Mouse (Mus musculus): ENCODE measurements around the gene Cep131.

Gene Cep131

DNA sequence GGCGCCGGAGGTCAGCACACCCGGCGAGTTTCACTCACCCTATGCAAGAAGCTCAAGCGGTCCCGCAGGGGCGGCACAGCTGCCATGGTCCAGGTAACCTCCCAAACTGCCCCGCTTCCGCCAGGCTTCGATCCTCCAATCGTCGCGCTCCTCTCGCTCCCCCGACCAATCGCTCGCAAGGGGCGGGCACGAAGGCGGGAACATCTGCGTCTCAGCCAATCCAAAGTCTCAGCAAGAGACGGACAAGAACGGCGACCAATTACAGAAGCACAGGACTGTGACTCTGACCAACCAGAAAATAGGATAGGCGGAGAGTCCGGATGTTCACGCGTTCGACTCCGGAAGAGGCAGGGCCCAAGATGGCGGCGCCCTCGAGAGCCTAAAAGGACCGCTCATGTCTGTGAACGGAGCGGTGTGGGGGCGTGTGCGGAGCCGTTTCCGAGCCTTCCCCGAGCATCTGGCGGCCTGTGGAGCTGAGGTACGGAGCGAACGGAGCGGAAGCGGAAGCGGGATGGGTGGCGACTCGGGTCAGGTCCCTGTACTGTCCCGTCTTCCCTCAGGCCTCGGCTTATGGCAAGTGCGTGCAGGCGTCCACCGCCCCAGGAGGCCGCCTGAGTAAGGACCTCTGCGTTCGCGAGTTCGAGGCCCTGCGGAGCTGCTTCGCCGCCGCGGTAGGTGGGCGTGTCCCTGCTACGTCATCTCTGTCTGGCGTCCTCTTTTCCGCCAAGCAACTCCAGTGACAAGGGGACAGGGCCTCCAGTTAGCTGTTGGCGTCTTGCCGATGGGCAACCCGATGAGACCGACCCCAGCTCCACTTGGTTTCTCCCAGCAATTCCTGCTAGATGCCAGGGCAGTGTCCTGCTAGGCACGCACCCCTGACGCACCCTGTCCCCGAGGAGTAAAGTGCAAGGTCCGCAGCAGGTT, 12.2 kb upstream of the Cep131 start, which contains the start of the genes Tepsin and Ndufaf8:
Tepsin (minus strand) TSS at position 144 of the 924 bp plus-strand sequence.
Ndufaf8 (plus strand) TSS at position 341 of the 924 bp plus-strand sequence.
- CTCF ChIA-PET: interaction anchor here (0.6 kb wide), 2 partner anchors 909 to 969 kb away, joined by 3 read pairs; no protein-coding TSS in a partner anchor

DNA sequence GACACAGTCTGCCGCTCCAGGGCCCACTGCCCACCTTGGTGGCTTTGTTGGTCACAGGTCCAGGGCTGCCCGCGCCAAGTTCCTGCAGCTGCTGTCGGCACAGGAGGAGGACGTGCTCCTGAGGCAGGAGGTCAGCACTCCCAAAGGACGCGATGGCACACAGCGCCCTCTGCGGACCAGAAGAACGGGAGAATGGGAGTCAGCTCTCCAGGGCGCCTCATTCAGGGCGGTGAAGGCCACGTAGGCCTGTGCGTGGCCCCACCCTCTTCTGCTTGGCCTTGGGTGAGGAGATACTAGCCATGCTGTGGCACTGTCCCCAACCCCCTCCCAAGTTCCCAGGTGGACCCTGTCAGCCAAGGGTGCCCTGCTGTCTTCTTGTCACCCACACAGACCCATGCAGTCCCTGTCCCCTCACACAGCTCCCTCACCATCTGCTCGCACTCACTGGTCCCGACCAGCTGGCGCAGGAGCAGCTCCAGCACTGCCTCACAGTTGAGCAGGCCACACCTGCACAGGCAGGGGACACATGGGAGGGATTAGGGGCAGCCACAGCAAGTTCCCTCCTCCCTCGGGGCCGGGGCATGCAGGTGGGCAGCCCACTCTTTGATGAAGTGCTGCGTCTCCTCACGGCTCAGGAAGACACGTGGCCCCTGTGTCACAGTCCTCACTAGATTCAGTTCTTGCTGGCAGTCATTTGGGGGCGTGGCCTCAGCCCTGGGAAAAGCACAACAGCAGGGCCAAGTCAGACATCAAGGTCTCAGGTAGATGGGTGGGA, 6.4 kb upstream of the Cep131 start:
- CTCF ChIA-PET: no interaction called here

DNA sequence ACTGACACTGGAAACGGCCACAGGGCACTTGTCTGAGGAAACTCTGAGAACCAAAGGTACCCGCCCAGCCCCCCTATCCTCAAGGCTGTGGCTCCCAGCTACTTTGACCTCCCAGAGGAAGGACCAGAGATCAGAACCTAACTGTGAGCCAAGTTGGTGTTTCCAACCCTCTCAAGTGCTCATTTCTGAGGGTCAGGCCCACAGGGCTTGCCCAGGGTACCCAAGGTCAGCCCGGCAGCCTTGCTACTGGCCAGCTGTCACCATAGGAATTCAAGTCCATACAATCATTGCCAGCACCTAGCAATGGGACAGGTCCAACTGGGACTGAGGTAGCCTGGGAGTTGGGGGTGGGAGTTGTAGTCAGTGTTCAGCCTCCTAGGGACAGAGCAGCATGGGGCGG, 4.0 kb upstream of the Cep131 start:
- CTCF ChIA-PET: no interaction called here

- CTCF ChIA-PET: no interaction called here
Observed at GRCm38 (mm10) chr11:120085891-120086627, 568 bp downstream of the Cep131 start.

- CTCF ChIA-PET: no interaction called here
Observed at GRCm38 (mm10) chr11:120080282-120080681, 6.3 kb downstream of the Cep131 start.

- CTCF ChIA-PET: no interaction called here
Observed at GRCm38 (mm10) chr11:120076191-120076590, 10.4 kb downstream of the Cep131 start.

GRCm38 (mm10) chr11:120072986-120073647, 13.5 kb downstream of the Cep131 start:
- CTCF ChIA-PET: no interaction called here

DNA sequence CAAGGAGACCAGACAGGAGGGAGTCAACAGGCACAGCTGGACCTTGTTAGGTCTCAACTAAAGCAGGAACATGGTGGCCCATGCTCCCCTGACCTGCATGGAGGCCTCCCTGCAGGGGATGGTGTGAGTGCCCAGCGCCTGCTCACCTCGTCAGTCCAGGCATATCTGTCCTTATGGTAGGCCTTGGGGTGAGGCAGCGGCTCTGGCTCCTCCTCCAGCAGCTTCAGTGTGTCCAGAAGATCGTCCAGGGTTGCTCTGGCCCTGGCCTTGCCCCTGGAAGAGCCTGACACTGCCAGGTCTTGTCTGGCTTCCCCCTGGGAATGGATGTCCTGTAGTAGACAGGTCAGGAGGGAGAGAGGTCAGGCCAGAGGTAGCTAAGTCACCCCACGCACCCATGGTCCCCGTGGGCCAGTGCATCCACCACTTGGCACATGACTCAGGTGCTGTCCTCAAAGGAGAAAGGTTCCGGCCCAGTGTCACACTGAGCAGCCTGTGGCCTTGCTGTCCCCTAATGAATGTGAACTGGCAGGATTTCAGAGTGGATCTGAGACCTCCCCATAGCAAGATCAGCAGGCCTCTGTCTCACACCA, 14.8 kb downstream of the Cep131 start:
- CTCF ChIA-PET: no interaction called here

GRCm38 (mm10) chr11:120071065-120071464, 15.6 kb downstream of the Cep131 start:
- CTCF ChIA-PET: no interaction called here

DNA sequence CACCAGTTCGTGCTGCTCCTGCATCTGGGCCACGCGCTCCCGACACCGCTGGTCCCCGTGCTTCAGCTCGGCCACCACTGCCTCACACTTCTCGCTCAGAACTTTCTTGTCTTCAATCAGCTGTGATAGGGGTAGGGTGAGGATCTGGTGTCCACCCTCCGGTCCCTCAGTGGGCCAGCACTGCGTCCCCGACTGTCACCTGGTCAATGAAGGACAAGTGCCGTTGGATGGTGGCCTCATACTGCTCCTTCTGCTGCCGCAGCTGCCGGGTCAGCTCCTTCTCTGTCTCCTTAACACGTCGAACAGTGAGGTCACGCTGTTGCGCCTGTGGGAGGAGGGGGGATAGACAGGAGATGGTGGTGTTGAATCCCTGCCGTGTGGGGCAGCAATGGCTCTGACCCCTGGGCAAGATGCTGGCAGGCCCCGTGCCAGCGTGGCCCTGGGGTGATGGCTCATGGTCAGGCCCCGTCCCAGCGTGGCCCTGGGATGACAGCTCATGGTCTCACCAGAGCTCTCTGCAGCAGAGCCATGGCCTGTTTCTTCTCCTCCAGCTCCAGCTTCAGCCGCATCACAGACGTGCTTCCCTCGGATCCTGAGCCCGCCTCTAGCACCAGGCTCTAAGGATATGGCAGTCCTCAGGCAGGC, 16.2 kb downstream of the Cep131 start:
- CTCF ChIA-PET: no interaction called here

DNA sequence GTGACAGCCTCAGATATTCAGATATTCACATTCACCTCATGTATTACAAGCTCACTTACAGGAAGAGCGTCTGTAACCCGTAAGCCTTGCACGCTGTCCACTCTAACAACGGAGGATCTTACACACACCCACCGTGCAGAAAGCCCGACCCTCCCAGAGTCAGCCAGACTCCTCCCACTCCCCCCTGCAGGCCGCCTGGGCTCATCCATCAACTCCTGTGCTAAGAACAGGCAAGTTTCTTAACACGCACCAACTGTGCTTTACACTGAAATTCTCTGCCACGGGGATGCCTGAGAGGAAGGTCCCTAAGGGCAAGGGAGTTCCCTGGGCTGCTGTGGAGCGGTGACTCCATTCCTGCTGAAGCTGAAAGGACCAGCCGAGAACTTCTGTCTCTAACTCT, 17.4 kb downstream of the Cep131 start:
- CTCF ChIA-PET: no interaction called here

DNA sequence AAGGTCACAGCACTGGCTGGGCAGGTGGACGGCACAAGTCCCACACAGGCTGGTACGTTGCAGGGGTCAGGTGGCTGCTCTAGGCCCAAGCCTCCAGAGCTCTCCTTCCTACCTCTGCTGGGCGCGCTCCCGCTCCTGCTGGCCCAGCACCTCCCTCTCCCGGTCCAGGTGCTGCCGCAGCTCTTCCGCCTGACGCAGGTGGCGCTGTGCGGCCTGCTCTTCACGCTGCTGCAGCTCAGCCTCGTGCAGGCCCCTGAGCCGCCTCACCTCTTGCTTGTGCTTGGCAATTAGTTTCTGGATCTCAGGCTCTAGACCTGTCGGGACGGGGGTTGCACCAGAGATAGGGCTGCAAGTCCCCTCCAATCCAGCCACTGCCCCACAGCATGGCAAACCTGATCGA, 18.8 kb downstream of the Cep131 start:
- CTCF ChIA-PET: no interaction called here

DNA sequence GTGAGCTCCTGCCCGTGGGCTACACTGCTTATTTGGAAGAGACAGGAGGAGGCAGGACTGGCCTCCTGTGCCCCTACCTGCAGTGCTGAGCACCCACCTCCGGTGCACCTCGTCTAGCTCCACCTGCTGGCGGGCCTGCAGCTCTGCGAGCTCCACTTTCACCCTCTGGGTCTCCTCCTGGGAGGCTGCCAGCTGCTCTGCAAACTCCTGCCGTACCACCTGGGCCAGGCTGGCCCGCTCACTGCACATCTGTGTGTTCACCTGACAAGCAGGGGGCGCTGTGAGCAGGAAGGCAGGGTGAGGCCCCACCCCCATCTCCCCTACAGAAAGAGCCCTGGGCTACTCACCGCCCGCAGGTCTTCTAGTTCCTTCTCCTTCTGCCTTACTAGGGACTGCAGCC, 21.3 kb downstream of the Cep131 start:
- CTCF ChIA-PET: no interaction called here

DNA sequence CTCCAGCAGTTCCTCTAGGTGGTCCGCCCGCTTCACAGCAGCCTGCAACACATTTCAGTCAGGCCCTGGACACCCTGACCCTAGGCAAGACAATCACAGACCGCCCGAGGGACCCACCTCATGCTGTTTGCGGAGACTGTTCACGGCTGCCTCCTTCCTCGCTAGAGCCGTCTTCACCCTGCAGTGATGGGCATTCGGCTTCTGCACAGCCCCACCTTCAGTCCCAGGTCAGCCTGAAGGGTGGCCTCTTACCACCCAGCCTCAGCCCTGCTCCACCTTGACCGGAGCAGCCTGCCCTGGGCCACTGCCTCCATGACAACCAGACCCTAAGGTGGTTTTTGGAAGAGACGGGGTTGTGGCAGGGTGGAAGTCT, 22.0 kb downstream of the Cep131 start:
- CTCF ChIA-PET: no interaction called here

DNA sequence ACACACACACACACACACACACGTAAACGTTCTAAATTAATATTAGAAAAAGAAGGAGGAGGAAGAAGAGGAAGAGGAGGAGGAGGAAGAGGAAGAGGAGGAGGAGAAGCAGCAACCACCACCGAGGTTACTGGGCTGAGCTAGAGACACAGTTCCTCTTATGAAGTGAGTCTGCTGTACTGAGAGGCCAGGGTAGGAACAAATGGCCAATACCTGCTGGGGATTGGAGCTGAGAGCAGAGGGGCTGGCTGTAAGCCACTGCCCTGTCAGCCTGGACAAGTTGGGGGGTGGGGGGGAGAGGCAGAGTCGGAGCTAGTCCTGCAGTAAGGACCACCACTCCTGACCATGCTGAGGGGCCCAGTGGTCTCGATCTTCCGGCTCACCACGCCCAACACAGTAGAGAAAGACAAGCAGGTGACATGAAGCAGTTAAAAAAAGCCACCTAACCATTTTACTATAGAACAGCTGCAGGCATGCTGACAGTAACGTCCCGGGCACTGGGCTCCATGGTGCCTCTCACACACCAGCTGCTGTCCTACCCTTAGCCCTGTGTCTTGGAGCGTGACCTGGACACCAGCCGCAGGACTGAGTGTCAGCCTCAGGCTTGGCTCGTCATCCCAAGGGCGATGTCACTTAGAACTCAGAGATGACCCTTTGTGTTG, 22.5 kb downstream of the Cep131 start:
- CTCF ChIA-PET: no interaction called here

- CTCF ChIA-PET: no interaction called here
Observed at GRCm38 (mm10) chr11:120063326-120063725, 23.3 kb downstream of the Cep131 start.

- CTCF ChIA-PET: interaction anchor here (0.5 kb wide), 1 partner anchor 357 kb away, joined by 3 read pairs; no protein-coding TSS in a partner anchor
Observed at GRCm38 (mm10) chr11:120060634-120061033, 26.0 kb downstream of the Cep131 start.

DNA sequence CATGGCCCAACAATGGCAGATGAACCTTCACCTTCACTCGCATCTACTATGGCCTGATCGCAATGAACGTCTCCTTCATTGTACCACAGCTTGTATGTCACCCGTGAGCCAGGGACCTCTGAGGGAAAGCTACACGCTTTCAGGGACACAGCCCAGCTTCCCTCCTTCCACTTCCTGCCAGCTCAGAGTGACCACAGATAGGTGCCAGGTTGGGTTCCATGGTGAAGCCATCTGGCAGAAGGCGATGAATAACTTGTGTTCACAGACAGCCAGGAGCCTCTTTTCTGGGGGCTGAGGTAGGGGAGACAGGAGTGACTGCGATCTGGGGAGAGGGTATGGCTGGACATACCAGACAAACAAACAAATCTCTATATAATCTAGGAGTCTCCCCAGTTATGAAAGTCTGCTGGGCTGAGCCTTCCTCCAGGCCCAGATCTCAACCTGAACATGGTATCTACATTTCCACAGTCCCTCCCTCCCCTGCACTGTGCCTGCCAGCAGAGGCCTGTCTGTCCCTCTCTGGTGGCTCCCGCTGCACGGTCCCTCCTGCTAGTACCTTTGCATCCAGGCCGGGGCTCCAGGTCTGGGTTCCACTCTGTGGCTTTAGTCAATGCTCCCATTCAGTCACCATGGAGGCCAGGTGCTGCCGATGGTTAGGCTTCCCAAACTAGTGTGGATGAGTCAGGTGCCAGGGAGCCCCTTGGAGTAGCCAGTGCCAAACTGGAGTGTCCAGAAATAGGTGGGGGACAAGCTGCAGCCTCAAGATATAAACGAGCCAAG, 30.5 kb downstream of the Cep131 start:
- CTCF ChIA-PET: no interaction called here

DNA sequence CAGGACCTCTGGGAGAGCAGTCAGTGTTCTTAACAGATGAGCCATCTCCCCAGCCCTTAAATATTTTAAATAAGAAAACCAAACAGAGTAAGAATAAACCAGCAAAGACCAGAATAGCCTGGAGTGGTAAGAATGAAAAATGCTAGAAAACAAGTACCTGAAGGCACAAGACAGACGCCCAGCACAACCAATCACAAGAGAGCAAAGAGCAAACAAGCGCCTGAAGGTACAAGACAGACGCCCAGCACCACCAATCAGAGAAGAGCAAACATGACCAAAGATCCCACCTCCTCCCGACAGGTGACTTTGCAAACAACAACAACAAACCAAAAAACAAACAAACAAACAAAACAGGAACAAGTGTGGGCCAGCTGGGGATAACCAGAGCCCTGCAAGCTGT, 32.8 kb downstream of the Cep131 start:
- CTCF ChIA-PET: no interaction called here

Measured in spleen, embryonic (tissue).